Mouse (Mus musculus) heart, postnatal 14 days (tissue): ENCODE data around the gene Rai2. TPM values are rescaled to one million over a fixed set of nuclear protein-coding genes. Genes with fewer than 3 reads are reported as not detected.

Experiments used
- DNase-seq, 2 experiments: peaks; one replicate each; pipeline ENCODE4 v3.0.0; 2021 to 2022
- intact Hi-C: fragments of 180-260 bp; cut with DNase I; formaldehyde crosslinking; loops from one replicate; pipeline ENCODE4 v1.15.1; 2025
- long read RNA-seq, 2 experiments: library from polyadenylated mRNA; stranded (forward); transcript quantifications; one replicate each; pipeline ENCODE4 v2.0.0; 2021
- total RNA-seq, 2 experiments: library from RNA; stranded (reverse); gene quantifications; 2 replicates each; pipeline ENCODE4 v1.2.3; 2021

The Rai2 gene
- total RNA-seq: 10 to 100 TPM; 22.1 to 25.0 TPM
- long read RNA-seq, experiment 1, transcript Rai2-201 (2 exons, 2,204 nt): major isoform, 16 of 23 reads
- long read RNA-seq, experiment 1, partial matches to known transcripts: 4 of 23 reads
- long read RNA-seq, experiment 1, other reads (novel, unspliced or antisense): 0 of 23 reads
- long read RNA-seq, experiment 2, transcript Rai2-201 (2 exons, 2,204 nt): major isoform, 30 of 38 reads
- long read RNA-seq, experiment 2, partial matches to known transcripts: 6 of 38 reads
- long read RNA-seq, experiment 2, other reads (novel, unspliced or antisense): 1 of 38 reads

DNA sequence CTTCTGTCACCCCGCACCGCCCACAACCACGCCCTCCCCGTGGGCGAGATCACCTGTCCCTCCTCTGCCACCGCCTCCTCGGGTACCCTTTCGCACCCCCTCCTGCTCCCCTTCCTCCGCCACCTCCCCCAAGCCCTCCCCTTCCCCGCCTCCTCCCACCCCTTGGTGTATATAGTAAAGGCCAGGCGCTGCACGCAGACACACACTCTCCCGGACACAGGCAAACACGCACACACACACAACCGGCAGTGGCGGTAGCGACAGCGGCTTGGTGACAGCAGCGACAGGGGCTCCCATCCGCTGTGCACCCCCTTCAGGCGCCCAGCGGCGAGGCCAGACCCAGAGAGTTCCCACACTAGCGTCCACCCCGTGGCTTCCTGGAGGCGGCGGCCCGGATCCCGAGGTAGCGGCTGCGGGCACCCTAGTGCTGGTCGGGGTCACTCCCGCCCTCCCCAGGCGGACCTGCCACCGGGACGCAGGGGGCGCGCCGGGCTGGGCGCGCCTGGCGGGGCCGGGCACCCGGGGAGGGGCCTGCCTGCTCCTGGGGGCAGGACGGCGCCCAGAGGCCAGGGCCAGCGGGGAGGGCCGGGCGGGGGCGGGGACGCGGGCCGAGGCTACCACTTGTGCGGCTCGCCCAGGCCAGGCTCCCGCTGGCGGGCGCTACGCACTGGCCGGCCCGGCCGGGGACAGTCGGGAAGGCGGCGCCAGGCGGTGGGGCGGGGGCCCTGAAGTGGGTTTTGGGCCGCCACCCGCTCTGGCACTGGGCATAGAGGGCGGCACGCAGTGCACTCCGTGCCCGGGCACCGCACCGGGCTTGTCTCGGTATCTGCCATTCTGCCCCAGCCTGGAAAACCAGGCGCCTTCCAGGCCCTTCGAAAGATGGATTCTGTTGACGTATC, at the start of gene Rai2:
Rai2 (plus strand) TSS at position 205 of the 899 bp plus-strand sequence.
- peak; percentile 26 to 45 for DNase-seq
- intact Hi-C loops: no loop called here

DNA sequence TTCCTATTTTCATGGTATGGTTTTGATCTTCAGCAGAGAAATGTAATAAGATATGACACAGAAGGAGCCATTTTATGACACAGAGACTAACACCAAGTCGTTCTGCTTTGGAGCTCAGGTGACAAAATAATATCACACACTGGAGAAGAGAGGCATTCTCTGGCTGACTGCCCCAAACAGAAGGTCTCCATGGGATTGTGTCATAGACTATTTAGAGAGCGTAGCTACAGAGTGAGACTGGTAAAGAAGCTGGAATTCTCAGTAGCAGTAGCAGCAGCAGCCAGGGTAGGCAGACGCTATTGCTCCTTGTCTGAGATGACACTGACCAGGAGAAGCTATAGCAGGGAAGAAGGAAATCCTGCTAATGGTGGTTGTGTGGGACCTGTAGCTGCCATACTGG, 27.5 kb upstream of the Rai2 start:
- peak; percentile 1 to 30 for DNase-seq
- intact Hi-C loops: no loop called here

DNA sequence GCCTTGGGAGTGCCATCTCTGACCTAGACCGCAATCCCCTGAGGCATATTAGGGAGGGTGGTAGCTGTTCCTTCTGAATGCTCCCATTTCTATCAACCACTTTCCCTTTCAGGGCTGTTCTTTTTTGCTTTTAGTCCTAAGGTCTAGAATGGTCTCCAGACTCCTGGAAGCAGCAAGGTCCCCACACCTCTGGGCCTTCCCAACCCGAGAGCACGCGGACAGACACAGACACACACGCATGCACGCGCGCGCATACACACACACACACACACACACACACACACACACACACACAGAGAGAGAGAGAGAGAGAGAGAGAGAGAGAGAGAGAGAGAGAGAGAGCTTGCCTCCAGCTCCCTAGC, 385 bp upstream of the Rai2 start:
- intact Hi-C loops: no loop called here
- DNase-seq: no peak

DNA sequence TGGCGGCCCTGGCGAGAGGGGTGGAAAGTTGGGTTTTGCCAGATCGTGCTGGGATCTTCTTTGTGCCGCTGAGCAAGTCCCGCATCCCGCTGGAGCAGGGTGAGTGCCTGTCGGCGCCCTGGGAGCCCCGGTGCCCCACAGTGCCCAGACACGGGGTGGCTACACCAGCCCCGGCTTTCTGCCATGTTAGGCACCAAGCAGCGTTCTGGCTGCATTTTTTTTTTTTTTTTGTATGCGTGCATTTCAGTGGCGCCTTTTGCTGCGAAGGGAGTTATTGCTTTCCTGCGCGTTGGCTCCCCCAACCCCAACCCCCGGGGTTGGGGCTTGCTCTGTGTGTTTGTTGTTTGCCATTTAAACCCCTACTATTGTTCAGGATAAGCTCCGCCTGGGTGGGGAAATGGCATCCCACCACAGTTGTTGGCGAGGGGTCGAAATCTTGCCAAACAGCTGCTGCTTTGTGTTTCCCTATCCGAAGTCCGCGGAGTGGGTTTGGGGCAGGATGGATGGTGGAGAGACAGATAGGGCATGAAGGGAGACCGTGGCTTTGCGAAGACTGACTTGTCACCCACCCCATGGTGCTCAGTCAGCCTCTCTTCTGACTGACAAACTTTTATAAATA, 1.0 kb downstream of the Rai2 start:
- intact Hi-C loops: no loop called here
- DNase-seq: no peak

DNA sequence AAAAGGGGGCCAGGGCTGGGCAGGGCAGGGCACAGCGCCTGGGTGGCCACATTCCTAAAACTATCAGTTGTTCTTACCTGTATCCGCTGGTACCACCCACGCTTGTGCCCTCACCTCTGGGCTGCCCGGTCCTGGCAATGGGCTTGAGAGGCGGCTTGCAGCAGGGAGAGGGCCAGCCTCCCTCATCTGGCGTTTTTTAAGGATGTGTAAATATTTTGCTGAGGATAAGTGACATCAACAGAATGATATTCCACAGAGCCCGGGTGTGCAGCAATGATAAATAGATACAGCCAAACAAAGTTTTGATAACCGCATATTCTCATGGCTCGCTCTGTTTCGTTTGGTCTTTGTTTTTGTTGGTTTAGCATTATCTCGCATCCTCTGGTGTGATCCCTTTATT, 1.7 kb downstream of the Rai2 start:
- no peak for DNase-seq
- intact Hi-C loops: no loop called here

DNA sequence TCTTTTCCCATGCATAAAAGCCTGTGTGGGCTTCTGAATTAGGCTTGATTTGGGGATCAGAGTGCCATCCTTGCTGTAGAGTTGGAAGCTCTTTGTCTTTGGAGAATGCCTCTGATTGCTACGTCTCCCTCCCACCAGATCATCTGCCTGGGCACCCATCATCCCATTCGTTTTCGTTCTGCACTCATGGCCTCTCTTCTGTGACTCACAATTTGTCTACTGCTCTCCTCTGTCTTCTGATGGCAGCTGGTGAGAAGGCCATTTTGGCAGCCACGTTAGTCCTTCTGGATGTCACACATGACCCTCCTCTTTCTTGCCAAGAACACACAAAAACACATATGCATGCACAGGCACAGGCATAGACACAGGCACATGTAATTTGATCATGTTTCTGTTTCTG, 4.2 kb downstream of the Rai2 start:
- intact Hi-C loops: no loop called here

DNA sequence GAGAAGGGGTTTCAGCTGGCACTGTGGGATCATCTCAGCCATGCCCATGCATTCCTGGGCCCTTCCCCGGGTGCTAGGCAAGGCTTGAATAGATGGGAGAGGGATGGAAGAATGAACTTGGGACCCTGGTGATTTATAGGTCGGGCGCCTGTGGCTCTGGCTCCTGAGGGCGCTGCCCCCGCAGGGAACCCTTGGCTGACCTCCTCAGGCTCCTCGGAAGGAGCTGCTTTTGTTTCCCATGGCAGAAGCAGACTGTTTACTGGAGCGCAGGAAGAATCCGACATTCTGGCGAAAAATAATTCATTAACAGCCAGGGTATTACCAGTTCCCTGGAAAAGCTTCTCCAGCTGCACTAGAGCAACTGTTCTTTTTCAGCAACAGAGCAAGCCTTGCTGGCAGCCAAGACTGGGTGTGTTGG, 6.5 kb downstream of the Rai2 start:
- DNase-seq: no peak
- intact Hi-C loops: no loop called here

More for the DNA sequence above, 4.2 kb downstream of the Rai2 start:
- no peak for DNase-seq

DNA sequence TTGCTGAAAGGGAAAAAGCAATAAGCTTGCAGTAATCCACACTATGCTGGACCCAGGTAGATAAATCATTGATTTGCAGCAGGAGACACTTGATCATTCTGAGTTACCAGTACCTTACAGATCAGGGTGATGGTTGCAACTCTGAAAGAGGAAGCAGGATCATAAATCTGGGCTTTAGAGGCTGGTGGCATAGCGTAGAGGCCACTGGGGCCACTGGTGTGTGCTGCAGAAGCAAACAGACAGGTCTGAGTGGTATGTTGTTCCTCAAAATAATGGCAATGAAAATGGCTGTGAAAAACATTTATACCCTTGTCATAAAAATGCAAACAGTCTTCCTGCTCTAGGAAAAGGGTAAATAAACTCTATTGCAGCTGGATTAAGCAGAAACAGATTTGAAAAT, 9.4 kb downstream of the Rai2 start:
- DNase-seq: no peak
- intact Hi-C loops: no loop called here

DNA sequence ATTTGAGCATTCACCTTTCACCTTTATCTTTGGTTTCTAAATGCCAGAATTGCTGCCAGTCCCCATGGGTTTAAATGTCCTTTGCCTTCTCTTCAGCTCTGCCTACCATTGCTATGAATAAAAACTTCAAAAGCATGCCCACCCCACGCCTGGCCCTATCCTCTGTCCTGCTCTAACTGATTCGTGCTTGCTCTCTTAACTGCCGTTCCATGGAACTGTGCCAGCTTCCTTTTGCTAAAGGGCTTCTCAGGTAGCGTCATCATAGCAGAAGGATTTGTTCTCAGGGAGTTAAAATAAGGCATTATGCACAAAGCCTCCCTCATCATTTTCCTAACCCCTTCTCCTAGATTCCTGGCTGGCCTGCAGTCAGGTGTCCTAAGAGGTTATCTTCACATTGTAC, 11.6 kb downstream of the Rai2 start:
- intact Hi-C loops: no loop called here
- DNase-seq: no peak

DNA sequence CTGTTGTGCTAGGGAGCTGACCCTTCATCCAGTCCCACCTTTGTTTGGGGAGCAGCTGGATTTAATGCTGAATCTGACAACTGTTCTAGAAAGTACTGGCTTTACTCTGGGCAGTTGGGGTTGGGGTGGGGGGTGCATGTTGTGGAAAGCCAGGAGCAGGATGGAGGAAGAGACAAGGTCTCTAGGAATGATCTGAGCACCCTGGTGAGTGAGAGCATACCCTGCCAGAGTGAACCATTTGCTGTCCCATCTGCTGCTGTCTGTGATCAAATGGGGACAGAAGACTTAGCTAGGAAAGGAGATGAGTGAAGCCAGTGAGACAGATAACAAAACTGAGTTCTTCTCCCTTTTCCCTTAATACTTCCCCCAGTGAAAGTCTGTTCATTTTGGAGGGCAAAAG, 13.2 kb downstream of the Rai2 start:
- intact Hi-C loops: no loop called here
- DNase-seq: no peak

DNA sequence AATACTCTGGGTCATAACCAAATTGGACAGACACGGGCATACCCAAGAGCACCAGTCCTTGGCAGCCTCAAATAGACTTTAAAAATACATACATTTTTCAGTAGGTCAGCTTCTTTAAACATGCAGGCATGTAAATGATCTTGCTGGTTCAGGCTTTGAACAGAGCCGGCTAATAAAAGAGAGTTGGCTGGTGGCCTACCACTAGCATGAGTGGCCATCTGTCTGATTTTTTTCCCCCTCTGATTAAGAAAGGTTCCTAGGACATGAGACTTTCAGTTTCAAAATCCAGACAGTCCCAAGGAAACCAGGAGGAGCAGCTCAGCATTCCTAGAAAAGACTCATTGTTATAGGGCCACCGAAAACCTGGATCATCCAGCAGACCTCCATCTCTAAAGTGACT, 15.0 kb downstream of the Rai2 start:
- intact Hi-C loops: no loop called here
- no peak for DNase-seq

DNA sequence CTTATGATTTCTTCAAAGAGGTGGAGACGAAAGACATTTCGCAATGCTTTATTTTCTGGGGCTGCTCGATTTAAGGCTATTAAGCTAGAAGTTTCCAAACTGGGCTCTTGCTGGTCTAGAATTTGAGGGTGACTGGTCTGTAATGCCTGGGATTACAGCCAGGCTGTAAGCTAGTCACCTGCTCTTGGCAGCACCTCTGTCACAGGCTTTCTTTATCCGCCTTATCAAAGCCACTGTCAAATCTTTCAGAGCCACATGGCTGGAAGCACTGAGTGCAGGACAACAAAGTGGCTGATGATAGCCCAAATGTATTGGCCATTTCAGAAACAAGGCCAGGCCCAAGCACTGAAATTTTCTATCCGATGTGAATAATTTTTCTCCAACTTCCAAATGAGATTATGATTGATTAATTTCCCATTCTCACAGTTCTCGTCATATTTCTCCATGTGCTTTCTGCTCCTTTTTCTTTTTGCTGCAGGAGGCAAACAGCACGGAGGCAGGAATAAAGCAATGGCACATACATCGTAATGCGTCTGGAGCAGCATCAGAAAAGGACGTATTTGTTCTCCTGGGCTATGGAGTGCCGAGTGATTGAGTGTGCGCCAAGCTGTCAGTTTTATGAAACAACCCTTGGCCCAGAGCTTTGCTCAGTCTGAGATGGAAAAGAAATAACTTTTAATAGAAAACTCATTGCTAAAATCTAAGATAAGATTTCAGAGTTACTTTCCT, 16.9 kb downstream of the Rai2 start:
- DNase-seq: no peak
- intact Hi-C loops: no loop called here

DNA sequence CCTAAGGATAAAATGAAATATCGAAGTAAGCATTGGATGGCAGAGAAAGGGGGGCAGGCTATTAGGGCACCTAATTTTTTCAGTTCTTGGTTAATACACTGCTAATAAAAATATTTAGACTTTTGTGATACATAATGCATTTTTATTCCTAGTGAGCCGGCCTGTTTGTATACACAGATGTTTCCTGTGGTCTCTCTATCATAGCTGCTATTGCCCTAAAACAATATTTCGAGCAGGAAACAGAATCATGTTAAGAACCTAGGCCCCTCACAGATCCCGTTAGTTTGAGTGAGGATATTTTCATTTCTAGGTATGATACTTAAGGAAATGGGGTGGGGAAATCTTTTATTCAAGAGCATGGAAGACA, 17.4 kb downstream of the Rai2 start:
- no peak for DNase-seq
- intact Hi-C loops: no loop called here

DNA sequence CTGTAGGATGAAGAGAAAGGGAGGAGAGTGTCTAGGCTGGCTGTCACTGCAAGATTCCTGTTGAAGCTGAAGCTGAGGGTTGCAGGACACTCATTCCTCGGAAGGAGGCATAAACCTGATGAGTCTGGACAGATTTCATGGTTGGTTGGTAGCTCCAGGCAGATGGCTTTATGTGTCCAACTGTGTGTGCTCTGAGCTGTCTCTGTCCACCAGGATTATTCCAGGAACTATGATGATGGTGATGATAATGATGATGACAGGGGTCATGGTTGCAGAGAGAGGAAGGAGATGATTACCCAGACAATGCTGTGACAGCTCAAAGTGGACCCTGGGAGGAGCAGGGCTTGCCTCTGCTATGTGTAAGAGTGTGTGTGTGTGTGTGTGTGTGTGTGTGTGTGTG, 22.5 kb downstream of the Rai2 start:
- no peak for DNase-seq
- intact Hi-C loops: no loop called here

DNA sequence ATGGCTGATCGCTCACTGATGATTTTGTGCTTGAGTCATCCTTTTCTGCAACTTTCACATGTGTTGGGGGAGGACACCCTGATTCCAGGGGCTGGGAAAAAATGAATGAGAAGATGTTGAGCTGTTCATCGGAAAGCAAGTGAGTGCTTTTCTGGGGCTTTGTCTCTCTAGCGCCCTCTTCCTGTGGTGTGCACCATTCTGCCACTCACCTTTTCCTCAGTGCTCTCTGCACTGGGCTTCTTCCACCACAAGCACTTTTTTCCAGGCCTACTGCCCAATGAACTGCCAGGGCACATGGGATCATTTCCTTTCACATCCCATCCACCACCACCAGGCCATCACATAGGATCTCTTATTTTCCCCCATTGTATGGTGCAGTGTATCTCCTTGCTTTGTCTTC, 26.2 kb downstream of the Rai2 start:
- no peak for DNase-seq
- intact Hi-C loops: no loop called here

DNA sequence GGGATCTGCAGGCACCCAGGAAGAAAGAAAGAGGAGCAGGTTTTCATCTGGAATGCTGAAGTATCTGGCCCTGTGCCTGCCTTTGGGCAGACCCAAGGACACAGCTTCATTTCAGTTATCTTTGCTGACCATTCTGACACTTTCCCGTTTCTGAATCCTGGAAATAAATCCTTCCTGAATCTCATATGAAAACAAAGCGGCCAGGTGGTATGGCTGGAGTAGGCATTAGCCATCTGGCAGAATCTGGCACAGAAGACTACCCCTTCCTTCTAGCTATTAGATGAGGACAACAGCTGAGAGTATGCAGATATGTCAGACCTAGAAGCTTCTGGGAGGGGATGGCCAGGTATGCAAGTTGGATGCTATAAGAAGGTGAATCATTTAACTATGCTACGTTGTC, 28.4 kb downstream of the Rai2 start:
- intact Hi-C loops: no loop called here

DNA sequence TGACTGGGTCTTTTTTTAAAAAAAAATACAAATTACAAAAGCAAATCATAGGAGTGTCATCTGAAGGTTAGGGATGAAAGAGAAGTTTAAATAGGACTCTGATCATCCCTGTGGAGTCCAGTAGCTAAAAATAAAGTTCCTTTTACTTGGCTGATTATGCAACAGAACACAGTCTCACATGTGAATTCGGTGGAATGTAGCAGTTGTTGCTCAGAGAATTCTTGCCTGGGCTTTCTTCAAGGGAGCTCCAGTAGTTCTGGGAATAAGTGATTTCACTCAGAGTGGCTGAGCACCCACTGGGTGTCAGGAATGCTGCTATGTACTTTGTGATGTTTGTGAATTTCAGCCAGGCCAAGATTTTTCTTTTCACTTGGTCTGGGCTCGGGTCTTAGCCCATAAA, 30.5 kb downstream of the Rai2 start:
- intact Hi-C loops: no loop called here
- DNase-seq: no peak

More for the DNA sequence above, 28.4 kb downstream of the Rai2 start:
- DNase-seq: no peak

DNA sequence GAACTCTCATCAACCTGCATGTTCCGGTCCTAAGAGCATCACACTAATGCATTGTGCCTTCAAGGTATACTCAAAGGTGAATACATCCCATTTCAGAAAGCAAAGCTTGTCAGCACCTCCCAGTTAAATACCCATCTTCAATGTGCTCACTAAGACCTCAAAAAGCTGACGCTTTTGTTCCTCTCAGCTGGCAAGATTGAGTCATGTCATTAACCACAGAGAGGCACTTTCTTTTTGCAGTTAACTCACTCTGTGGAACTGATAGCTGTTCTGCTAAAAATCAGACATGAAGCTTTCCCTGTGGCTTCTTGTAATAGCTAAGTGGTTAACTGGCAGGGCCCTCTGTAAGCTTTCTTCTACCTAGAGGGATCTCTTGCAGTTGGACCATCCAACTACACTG, 36.6 kb downstream of the Rai2 start:
- intact Hi-C loops: no loop called here
- DNase-seq: no peak

DNA sequence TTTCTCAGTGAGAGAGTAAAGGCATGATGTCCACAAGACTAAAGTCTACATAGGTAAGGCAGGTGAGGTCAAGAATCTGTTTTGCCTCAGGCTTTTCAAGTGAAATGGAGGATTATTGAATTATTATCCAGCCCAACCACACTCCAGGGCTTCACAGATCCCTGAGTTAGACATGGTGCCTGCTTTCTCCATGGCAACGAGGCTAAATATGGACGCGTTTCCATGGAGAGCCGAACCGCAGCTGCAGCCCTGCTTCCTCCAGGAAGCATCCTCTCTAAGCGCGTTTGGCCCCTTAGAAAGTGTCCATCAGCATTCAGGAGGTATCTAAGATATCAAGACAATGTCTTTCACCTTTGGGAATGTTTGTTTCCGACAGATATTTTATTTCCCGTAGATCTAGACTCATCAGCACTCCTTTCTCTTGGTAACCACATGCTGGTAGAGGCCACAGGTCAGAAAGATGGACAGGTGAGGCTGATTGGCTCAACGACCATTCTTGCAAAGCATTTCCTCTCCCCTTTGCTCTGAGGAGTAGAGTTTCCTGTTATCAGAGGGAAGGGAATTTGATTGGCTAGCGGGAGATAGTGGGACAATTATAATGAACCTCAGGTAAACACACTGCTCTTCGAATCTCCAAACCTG, 59.6 kb downstream of the Rai2 start:
- DNase-seq: no peak
- intact Hi-C loops: no loop called here

DNA sequence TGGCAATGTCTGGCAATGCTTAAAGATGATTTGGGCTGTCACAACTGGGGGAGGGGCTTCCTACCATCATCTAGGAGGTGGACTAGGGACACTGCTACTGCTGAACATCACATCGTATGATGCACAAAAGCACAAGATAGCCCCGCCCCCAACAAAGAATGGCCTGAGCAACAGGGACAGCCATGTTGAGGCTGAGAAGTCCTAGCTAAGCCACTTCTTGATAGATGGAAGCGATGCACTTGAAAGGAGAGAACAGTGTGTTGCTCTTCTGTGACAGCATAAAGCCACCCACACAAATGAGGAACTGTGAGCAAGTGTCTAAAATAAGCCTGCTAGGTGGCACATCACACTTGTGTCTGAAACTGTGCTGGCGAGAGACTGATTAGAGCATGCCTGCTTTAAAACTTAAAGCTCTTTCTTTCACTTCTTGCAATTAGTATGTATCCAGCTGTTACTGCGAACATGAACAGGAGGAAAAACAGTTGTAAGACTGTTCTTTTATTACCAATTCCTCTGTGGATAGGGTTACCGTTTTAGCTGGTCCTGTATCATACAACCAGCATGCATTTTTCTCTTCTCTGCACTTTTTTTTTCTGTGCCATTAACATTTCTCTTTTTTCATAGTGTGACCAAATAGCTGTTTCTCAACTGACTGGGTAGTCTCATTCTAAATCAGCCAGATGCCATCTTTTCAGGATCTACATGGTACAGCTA, 63.6 kb downstream of the Rai2 start:
- intact Hi-C loops: no loop called here
- no peak for DNase-seq
